Mouse (Mus musculus): ENCODE results near the gene Nfe2. TPM values are rescaled to one million over a fixed set of nuclear protein-coding genes. Genes with fewer than 3 reads are reported as not detected.
A peak's percentile ranks its signal among the peaks of the same experiment; 100 is the strongest.

The Nfe2 gene
- total RNA-seq, 2 experiments from 2014 or later = 0.16 to 0.43 TPM

GRCm38 (mm10) chr15:103214971-103215907 is 43.0 kb downstream of the Nfe2 start:
- peak; percentile 90 to 93 for DNase-seq

- no peak for DNase-seq
Observed at GRCm38 (mm10) chr15:103214149-103214548, 44.1 kb downstream of the Nfe2 start.

- DNase-seq = no peak
Observed at GRCm38 (mm10) chr15:103205156-103205555, 53.0 kb downstream of the Nfe2 start.

DNA sequence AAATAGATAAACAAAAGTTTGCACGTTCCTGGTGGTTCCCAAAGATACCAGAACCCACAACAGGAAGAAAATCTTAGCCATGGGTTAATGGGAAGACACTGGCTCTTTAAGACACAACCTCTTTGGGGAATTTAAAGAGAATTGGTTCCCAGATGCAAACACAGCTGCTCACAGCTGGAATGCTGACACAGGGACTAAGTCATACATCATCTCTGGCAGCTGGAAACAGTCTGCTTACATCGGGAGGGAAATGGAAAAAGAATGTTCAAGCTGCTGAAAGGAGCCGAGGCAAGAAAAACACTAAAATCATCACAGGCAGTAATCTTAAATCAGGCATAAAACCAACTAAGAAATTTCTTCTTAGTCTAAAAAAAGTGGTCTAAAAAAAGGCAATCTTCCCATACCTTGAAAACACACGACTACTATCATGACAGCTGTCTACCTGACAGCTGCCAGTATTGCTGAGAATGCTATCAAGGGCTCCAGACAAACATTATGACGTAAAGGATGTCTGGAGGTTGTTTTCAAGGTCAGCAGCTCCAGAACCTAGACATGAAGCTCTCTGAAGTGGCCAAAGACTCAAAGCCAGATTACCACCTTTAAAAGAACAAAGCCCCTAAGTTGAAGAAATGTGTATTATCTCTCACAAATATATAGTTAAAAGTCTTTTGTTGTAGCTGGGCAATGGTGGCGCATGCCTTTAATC is 56.0 kb downstream of the Nfe2 start:
- no peak for DNase-seq

Small RNAs within 50 kb of the gene (microRNA-seq; reads per million reads assigned to microRNA genes)
- gene Mir148b = 211 reads per million, percentile 60 among the genes with 10 or more reads in this experiment

Other genes starting within 250 kb of the Nfe2 start
- 1 to 10 TPM; 5.9 to 6.6 TPM for gene Hoxc4, start 239.5 kb downstream of the Nfe2 start, total RNA-seq (2021)
- 10 to 100 TPM; 11.9 to 13.0 TPM for gene Smug1, start 91.3 kb downstream of the Nfe2 start, total RNA-seq (2021)
- 10 to 100 TPM; 79.0 to 82.6 TPM for gene Cbx5, start 18.6 kb downstream of the Nfe2 start, total RNA-seq (2021)
- 100 to 1,000 TPM; 193 to 199 TPM for gene Hnrnpa1, start 18.0 kb downstream of the Nfe2 start, total RNA-seq (2021)
- 100 to 1,000 TPM; 144 to 150 TPM for gene Copz1, start 14.3 kb upstream of the Nfe2 start, total RNA-seq (2021)
- not detected for gene Gpr84, start 52.2 kb upstream of the Nfe2 start, total RNA-seq (2021)
- gene Zfp385a, start 81.7 kb upstream of the Nfe2 start, total RNA-seq (2021) = 10 to 100 TPM; 11.8 to 13.3 TPM
- gene Itga5, start 108.4 kb upstream of the Nfe2 start, total RNA-seq (2021) = 10 to 100 TPM; 37.0 to 37.4 TPM
- not detected for gene Gtsf1, start 172.1 kb upstream of the Nfe2 start, total RNA-seq (2021)
- not detected for gene Gtsf2, start 190.1 kb upstream of the Nfe2 start, total RNA-seq (2021)
- 1 to 10 TPM; 4.1 to 5.5 TPM for gene Nckap1l, start 195.4 kb upstream of the Nfe2 start, total RNA-seq (2021)
- 1 to 10 TPM; 2.5 to 8.7 TPM for gene Pde1b, start 244.6 kb upstream of the Nfe2 start, total RNA-seq (2021)

Data from adrenal gland, postnatal 36 days (tissue).